Mouse (Mus musculus): ENCODE data around the gene Ubtd1. TPM values are rescaled to one million over a fixed set of nuclear protein-coding genes. Genes with fewer than 3 reads are reported as not detected.

Gene Ubtd1
- polyA plus RNA-seq, 1 experiment from 2014 or later: 13.4 TPM

DNA sequence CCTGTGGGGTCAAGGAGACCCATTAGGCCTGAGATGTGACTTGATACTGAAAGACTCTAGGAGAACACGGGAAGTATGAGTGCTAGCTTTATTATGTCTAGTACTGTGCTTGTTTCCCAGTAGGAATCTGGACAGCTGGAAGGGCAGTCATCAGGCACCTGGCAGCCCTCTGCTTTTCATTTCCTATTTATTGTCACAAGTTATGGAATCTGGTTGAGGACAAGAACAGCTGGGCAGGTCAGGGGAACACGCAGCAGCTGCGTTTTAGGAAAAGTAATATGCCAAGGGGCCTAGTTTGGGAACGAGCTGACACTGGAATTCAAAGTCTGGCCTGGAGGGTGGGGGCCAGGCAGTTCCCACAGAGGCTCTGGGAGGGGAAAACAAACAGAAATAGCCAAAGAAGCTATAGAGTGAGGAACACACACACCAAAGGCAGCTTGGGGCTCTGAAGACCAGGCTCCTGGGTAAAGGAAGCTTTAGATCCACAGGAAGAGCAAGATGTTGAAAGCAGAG, 18.9 kb downstream of the Ubtd1 start:
- Histone ChIP-seq H3K27me3 (ENCODE audit: control insufficient read depth, insufficient read depth, low read length) (no peaks in the 10 kb centered on the region), H3K9me3 (replicated peaks; ENCODE audit: control insufficient read depth, low read length) (no peaks in the 10 kb centered on the region), H3K4me3 (replicated peaks; ENCODE audit: low read length) (no peak overlapping the region), H3K36me3 (ENCODE audit: control insufficient read depth, insufficient read depth, low read length) (no peaks in the 10 kb centered on the region), H3K4me1 (ENCODE audit: control insufficient read depth, insufficient read depth, low read length) (peaks cover 24% of the 10 kb centered on the region), H3K27ac (ENCODE audit: low read length) (peak overlapping the region; percentile 80), H3K9ac (ENCODE audit: low read length) (0 out of 2 replicates have a peak overlapping the region, but pooled peaks have one; percentile 25), H3K4me2 (ENCODE audit: low read depth, low read length) (no peak overlapping the region)
- ATAC-seq (ENCODE audit: insufficient read depth, low FRiP score): peak; percentile 49
- WGBS: 26% methylated on average over 4 of the region's 4 CpGs

DNA sequence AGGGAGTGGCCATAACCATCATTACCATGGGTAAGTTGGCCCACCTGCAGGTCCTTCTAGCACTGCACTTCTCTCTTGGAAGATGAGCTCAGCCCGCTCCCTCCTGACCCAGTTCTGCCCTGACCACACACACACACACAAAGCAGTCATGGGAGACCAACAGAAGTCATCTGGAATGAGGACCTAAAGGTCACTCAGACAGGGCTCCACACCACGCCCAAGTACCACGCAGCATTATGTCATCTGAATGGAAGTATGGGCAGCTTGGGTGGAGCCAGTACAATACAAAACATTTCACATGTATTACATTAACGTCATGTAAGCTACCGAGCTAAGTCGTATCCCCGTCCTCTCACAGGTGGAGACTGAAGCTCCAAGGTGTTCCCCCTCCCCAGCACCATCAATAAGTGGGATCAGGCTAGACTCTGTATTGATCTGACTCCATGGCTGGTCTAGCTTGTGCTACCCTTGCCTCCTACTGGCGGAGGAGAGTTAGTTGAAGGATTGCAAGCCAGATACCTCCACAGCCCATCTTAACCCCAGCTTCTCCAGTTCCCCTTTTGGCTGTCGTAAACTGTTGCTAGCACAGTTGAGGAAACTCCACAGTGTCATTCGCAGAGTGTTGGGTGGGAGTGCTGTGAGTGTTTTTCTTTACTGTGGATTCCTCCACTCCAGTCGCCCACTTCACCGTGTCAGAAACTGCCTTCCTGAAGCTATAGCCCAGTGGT, 19.9 kb downstream of the Ubtd1 start:
- H3K27ac ChIP-seq (ENCODE audit: low read length): peak overlapping the region; percentile 80
- ATAC-seq (ENCODE audit: insufficient read depth, low FRiP score): no peak
- H3K4me1 ChIP-seq (ENCODE audit: control insufficient read depth, insufficient read depth, low read length): peaks cover 26% of the 10 kb centered on the region
- no peak overlapping the region for H3K9ac ChIP-seq (ENCODE audit: low read length)
- no peaks in the 10 kb centered on the region for H3K27me3 ChIP-seq (ENCODE audit: control insufficient read depth, insufficient read depth, low read length)
- H3K36me3 ChIP-seq (ENCODE audit: control insufficient read depth, insufficient read depth, low read length): no peaks in the 10 kb centered on the region
- H3K4me2 ChIP-seq (ENCODE audit: low read depth, low read length): no peak overlapping the region
- WGBS: 81% methylated on average over 12 of the region's 12 CpGs
- no peaks in the 10 kb centered on the region for H3K9me3 ChIP-seq (replicated peaks; ENCODE audit: control insufficient read depth, low read length)
- no peak overlapping the region for H3K4me3 ChIP-seq (replicated peaks; ENCODE audit: low read length)

DNA sequence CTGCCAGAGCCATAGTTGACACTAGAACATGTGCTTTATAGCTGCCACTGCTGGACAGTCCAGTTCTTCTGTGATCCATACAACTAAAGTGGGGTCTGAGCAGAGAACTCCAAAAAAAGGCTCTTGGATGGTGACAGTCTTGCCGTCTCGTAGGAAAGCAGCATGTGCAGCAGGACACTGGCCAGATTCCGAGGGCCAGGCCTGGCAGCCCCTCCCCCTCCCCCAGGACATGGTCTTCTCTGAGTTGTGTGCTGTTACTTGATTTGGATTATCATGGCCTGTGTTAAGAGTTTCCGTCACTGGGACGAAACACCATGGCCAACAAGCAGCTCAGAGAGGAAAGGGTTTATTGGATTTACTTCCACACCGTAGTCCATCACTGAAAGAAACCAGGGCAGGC, 22.7 kb downstream of the Ubtd1 start:
- peaks cover 34% of the 10 kb centered on the region for H3K4me1 ChIP-seq (ENCODE audit: control insufficient read depth, insufficient read depth, low read length)
- no peak overlapping the region for H3K27ac ChIP-seq (ENCODE audit: low read length)
- H3K9ac ChIP-seq (ENCODE audit: low read length): no peak overlapping the region
- H3K4me2 ChIP-seq (ENCODE audit: low read depth, low read length): no peak overlapping the region
- no peak for ATAC-seq (ENCODE audit: insufficient read depth, low FRiP score)
- 68% methylated on average over 6 of the region's 6 CpGs for WGBS
- H3K4me3 ChIP-seq (replicated peaks; ENCODE audit: low read length): no peak overlapping the region
- no peaks in the 10 kb centered on the region for H3K36me3 ChIP-seq (ENCODE audit: control insufficient read depth, insufficient read depth, low read length)
- no peaks in the 10 kb centered on the region for H3K27me3 ChIP-seq (ENCODE audit: control insufficient read depth, insufficient read depth, low read length)
- no peaks in the 10 kb centered on the region for H3K9me3 ChIP-seq (replicated peaks; ENCODE audit: control insufficient read depth, low read length)

DNA sequence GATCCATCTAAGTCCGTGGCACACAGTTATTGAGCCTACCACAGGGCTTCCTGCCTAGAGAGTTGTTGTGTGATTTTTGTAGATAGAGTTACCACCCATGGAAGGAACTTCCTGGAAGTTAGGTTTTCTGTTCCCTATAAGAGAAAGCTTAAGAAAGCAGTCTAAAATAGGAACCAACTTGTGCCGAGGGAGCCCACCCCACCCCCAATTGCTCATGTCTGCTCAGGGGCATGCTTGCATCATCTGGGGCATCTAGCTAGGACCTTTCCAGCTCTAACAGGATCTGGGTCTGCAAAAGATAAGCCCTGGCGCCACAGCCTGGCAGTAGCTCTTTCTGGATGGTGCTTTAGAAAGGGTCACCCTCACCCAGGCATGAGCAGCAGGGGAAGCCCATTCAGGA, 24.1 kb downstream of the Ubtd1 start:
- Histone ChIP-seq H3K4me3 (replicated peaks; ENCODE audit: low read length) (no peak overlapping the region), H3K9me3 (replicated peaks; ENCODE audit: control insufficient read depth, low read length) (no peaks in the 10 kb centered on the region), H3K9ac (ENCODE audit: low read length) (no peak overlapping the region), H3K27me3 (ENCODE audit: control insufficient read depth, insufficient read depth, low read length) (no peaks in the 10 kb centered on the region), H3K4me2 (ENCODE audit: low read depth, low read length) (no peak overlapping the region), H3K36me3 (ENCODE audit: control insufficient read depth, insufficient read depth, low read length) (no peaks in the 10 kb centered on the region), H3K27ac (ENCODE audit: low read length) (no peak overlapping the region), H3K4me1 (ENCODE audit: control insufficient read depth, insufficient read depth, low read length) (peaks cover 23% of the 10 kb centered on the region)
- WGBS: 62% methylated on average over 3 of the region's 3 CpGs
- ATAC-seq (ENCODE audit: insufficient read depth, low FRiP score): no peak

- Histone ChIP-seq H3K27me3 (ENCODE audit: control insufficient read depth, insufficient read depth, low read length) (no peaks in the 10 kb centered on the region), H3K27ac (ENCODE audit: low read length) (no peak overlapping the region), H3K4me1 (ENCODE audit: control insufficient read depth, insufficient read depth, low read length) (peaks cover 15% of the 10 kb centered on the region), H3K9ac (ENCODE audit: low read length) (no peak overlapping the region), H3K4me3 (replicated peaks; ENCODE audit: low read length) (no peak overlapping the region), H3K36me3 (ENCODE audit: control insufficient read depth, insufficient read depth, low read length) (no peaks in the 10 kb centered on the region), H3K4me2 (ENCODE audit: low read depth, low read length) (no peak overlapping the region), H3K9me3 (replicated peaks; ENCODE audit: control insufficient read depth, low read length) (no peaks in the 10 kb centered on the region)
- WGBS: 55% methylated on average over 8 of the region's 8 CpGs
- ATAC-seq (ENCODE audit: insufficient read depth, low FRiP score): no peak
Observed at GRCm38 (mm10) chr19:42006568-42006967, 25.0 kb downstream of the Ubtd1 start.

DNA sequence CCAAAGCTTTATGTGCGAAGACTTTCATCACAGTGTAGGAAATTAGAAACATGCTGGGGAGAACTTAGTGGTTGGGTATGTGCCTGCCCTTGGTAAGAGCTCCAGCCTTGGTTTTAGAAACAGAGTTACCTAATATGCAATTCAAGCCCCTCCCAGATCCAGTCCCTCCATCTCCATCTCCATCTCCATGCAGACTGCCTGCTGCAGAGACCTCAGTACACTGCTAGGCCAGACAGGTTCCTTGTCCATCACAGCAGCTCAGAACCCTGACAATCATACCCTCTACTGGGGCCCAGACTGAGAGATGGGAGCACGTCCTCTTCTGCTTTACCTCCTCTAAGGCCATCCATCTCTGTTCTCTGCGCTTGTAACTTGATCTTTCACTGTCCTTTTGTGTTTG, 27.0 kb downstream of the Ubtd1 start:
- H3K4me1 ChIP-seq (ENCODE audit: control insufficient read depth, insufficient read depth, low read length): peaks cover 15% of the 10 kb centered on the region
- WGBS: 57% methylated on average over 3 of the region's 3 CpGs
- ATAC-seq (ENCODE audit: insufficient read depth, low FRiP score): no peak

GRCm38 (mm10) chr19:42009067-42009466, 27.5 kb downstream of the Ubtd1 start:
- WGBS: 42% methylated on average over 7 of the region's 7 CpGs
- peaks cover 15% of the 10 kb centered on the region for H3K4me1 ChIP-seq (ENCODE audit: control insufficient read depth, insufficient read depth, low read length)

More for the DNA sequence above, 27.0 kb downstream of the Ubtd1 start:
- no peak overlapping the region for H3K27ac ChIP-seq (ENCODE audit: low read length)
- H3K36me3 ChIP-seq (ENCODE audit: control insufficient read depth, insufficient read depth, low read length): no peaks in the 10 kb centered on the region
- no peak overlapping the region for H3K4me2 ChIP-seq (ENCODE audit: low read depth, low read length)
- H3K9ac ChIP-seq (ENCODE audit: low read length): no peak overlapping the region
- H3K27me3 ChIP-seq (ENCODE audit: control insufficient read depth, insufficient read depth, low read length): no peaks in the 10 kb centered on the region
- H3K9me3 ChIP-seq (replicated peaks; ENCODE audit: control insufficient read depth, low read length): no peaks in the 10 kb centered on the region
- no peak overlapping the region for H3K4me3 ChIP-seq (replicated peaks; ENCODE audit: low read length)

GRCm38 (mm10) chr19:42010436-42010835, 28.9 kb downstream of the Ubtd1 start:
- Histone ChIP-seq H3K4me3 (replicated peaks; ENCODE audit: low read length) (no peak overlapping the region), H3K36me3 (ENCODE audit: control insufficient read depth, insufficient read depth, low read length) (no peaks in the 10 kb centered on the region), H3K27ac (ENCODE audit: low read length) (no peak overlapping the region), H3K9me3 (replicated peaks; ENCODE audit: control insufficient read depth, low read length) (no peaks in the 10 kb centered on the region), H3K4me2 (ENCODE audit: low read depth, low read length) (no peak overlapping the region), H3K27me3 (ENCODE audit: control insufficient read depth, insufficient read depth, low read length) (no peaks in the 10 kb centered on the region), H3K4me1 (ENCODE audit: control insufficient read depth, insufficient read depth, low read length) (peaks cover 15% of the 10 kb centered on the region), H3K9ac (ENCODE audit: low read length) (no peak overlapping the region)
- ATAC-seq (ENCODE audit: insufficient read depth, low FRiP score): no peak
- 73% methylated on average over 4 of the region's 4 CpGs for WGBS

More at GRCm38 (mm10) chr19:42009067-42009466, 27.5 kb downstream of the Ubtd1 start:
- no peak for ATAC-seq (ENCODE audit: insufficient read depth, low FRiP score)
- Histone ChIP-seq H3K9me3 (replicated peaks; ENCODE audit: control insufficient read depth, low read length) (no peaks in the 10 kb centered on the region), H3K4me3 (replicated peaks; ENCODE audit: low read length) (no peak overlapping the region), H3K27me3 (ENCODE audit: control insufficient read depth, insufficient read depth, low read length) (no peaks in the 10 kb centered on the region), H3K4me2 (ENCODE audit: low read depth, low read length) (no peak overlapping the region), H3K36me3 (ENCODE audit: control insufficient read depth, insufficient read depth, low read length) (no peaks in the 10 kb centered on the region), H3K27ac (ENCODE audit: low read length) (no peak overlapping the region), H3K9ac (ENCODE audit: low read length) (no peak overlapping the region)

- Histone ChIP-seq H3K27me3 (ENCODE audit: control insufficient read depth, insufficient read depth, low read length) (no peaks in the 10 kb centered on the region), H3K4me3 (replicated peaks; ENCODE audit: low read length) (no peak overlapping the region), H3K9me3 (replicated peaks; ENCODE audit: control insufficient read depth, low read length) (no peaks in the 10 kb centered on the region), H3K27ac (ENCODE audit: low read length) (peak overlapping the region; percentile 27; the same call in 1 of the 2 replicates), H3K9ac (ENCODE audit: low read length) (no peak overlapping the region), H3K4me1 (ENCODE audit: control insufficient read depth, insufficient read depth, low read length) (peaks cover 15% of the 10 kb centered on the region), H3K4me2 (ENCODE audit: low read depth, low read length) (no peak overlapping the region), H3K36me3 (ENCODE audit: control insufficient read depth, insufficient read depth, low read length) (no peaks in the 10 kb centered on the region)
- peak; percentile 33; the same call in 1 of the 2 replicates for ATAC-seq (ENCODE audit: insufficient read depth, low FRiP score)
- WGBS: 85% methylated on average over 7 of the region's 7 CpGs
Observed at GRCm38 (mm10) chr19:42011123-42011522, 29.6 kb downstream of the Ubtd1 start.
